Mouse (Mus musculus) neural tube, embryonic 11.5 days (tissue): ENCODE measurements around the gene Tmem161a. TPM values are rescaled to one million over a fixed set of nuclear protein-coding genes. Genes with fewer than 3 reads are reported as not detected.

Experiments used
- ATAC-seq: fragments of 200-750 bp; cut with Nextera tagmentation; 2 replicates; pipeline ENCODE4 v1.8.0; 2017; ENCODE audit warnings: moderate number of reproducible peaks, mild to moderate bottlenecking, moderate TSS enrichment, moderate library complexity; ENCODE audit not compliant: insufficient read depth, low FRiP score, low TSS enrichment
- DNase-seq: peaks from one replicate; pipeline ENCODE4 v3.0.0-alpha.2; 2015; ENCODE audit warnings: low spot score
- H3K27ac ChIP-seq: fragments of 300-500 bp; sonication (generic); 2 replicates; pipeline ENCODE4 v1.5.1; 2014; ENCODE audit warnings: low read depth, mild to moderate bottlenecking, low read length
- H3K27me3 ChIP-seq: fragments of 300-500 bp; sonication (generic); 2 replicates; pipeline ENCODE4 v1.6.1; 2014; ENCODE audit warnings: mild to moderate bottlenecking, low read length, mixed read lengths; ENCODE audit not compliant: control insufficient read depth, insufficient read depth
- H3K36me3 ChIP-seq: fragments of 300-500 bp; sonication (generic); 2 replicates; pipeline ENCODE4 v1.6.1; 2014; ENCODE audit warnings: mild to moderate bottlenecking, low read length, moderate library complexity, mixed read lengths; ENCODE audit not compliant: control insufficient read depth, insufficient read depth
- H3K4me1 ChIP-seq: fragments of 300-500 bp; sonication (generic); 2 replicates; pipeline ENCODE4 v1.6.1; 2014; ENCODE audit warnings: low read length, mixed read lengths; ENCODE audit not compliant: control insufficient read depth, insufficient read depth
- H3K4me2 ChIP-seq: fragments of 300-500 bp; sonication (generic); 2 replicates; pipeline ENCODE4 v1.6.1; 2014; ENCODE audit warnings: low read depth, mild to moderate bottlenecking, moderate library complexity
- H3K4me3 ChIP-seq: fragments of 300-500 bp; sonication (generic); 2 replicates; pipeline ENCODE4 v1.5.1; 2014; ENCODE audit warnings: low read depth, low read length
- H3K9ac ChIP-seq: fragments of 300-500 bp; sonication (generic); 2 replicates; pipeline ENCODE4 v1.6.1; 2014; ENCODE audit warnings: mild to moderate bottlenecking, low read length
- H3K9me3 ChIP-seq: fragments of 300-500 bp; sonication (generic); 2 replicates; pipeline ENCODE4 v1.6.1; 2016; ENCODE audit warnings: low read length; ENCODE audit not compliant: control insufficient read depth
- WGBS: fragments of 180-500 bp; shearing (Covaris S2); extraction: QIAGEN DNeasy Blood & Tissue Kit; methylation state at CpG from one replicate; pipeline ENCODE4 v1.1.7; 2014; 5-methylcytosine and 5-hydroxymethylcytosine counted together
- polyA plus RNA-seq: library from polyadenylated mRNA; unstranded; fragments of >200 nt; fragmentation: Nextera tagmentation; extraction: Ambion mirVana; gene quantifications from 2 replicates; pipeline ENCODE4 v1.2.1, GENCODE M21; 2014

Gene Tmem161a
- polyA plus RNA-seq, 1 experiment from 2014 or later = 36.4 TPM

DNA sequence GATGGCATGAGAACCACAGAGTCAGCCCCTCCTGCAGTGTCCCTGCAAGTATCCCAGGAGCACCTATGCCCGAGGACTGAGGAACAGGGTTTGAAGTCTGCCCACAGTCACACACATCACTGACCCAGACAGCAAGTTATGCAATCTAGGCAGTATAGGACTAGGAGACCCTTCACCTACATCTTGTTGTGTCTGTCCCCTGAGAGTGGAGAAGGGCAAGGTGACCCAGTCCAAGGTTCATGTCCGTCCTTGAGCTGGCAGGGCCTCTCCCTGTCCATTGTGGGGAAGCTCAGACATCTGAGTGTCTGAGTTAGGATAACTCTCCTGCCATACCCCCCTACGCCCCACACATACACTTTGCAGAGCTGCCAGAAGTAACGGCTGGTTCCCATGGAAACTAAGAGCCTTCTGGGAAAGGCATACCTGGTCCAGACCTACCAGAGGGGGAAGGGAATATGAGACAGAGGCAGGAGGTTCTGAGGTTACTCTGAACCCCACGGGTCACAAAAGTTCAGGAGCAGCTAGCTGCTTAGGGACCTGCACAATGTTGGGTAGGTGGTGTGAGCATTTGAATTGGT is 47.0 kb downstream of the Tmem161a start:
- no peaks in the 10 kb centered on the region for H3K27me3 ChIP-seq
- DNase-seq (no peak), ATAC-seq (no peak)
- H3K9me3 ChIP-seq = no peaks in the 10 kb centered on the region
- H3K36me3 ChIP-seq = no peaks in the 10 kb centered on the region
- no peak overlapping the region for H3K27ac ChIP-seq
- 62% methylated on average over 5 of the region's 5 CpGs for WGBS
- H3K4me1 ChIP-seq = no peaks in the 10 kb centered on the region
- no peak overlapping the region for H3K9ac ChIP-seq
- no peak overlapping the region for H3K4me2 ChIP-seq
- H3K4me3 ChIP-seq = no peak overlapping the region

DNA sequence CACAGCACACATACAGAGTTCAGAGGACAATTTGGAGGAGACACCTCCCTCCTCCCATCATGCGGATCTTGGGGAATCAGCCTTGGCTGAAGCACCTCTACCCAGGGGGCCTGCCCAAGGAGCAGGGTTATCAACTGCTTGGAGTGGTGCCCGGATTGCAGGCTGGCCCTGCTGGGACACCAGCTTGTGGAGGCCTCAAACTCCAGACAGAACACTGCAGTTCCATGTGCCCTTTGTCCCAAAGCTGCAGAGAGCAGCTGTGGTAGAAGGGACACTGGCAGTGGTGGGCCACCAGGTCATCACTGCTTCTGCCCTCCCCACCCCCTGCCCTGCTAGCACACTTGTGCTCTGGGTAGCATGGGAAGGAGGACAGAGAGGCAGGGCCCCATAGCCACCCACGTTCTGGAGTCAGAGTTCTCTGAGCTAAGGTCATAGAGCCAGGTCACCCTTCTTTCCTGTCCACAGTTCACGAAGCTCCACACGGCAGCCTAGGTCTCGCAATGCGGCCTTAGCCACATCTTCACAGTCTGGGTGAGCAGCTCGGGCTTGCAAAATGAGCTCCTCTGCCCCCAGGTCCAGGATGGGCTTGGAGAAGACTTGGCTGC is 48.2 kb downstream of the Tmem161a start:
- 0 out of 2 replicates have a peak, but pooled peaks cover 3% of the 10 kb centered on the region for H3K36me3 ChIP-seq
- no peak overlapping the region for H3K9ac ChIP-seq
- DNase-seq (no peak), ATAC-seq (no peak)
- no peak overlapping the region for H3K27ac ChIP-seq
- H3K27me3 ChIP-seq = no peaks in the 10 kb centered on the region
- H3K4me2 ChIP-seq = no peak overlapping the region
- no peaks in the 10 kb centered on the region for H3K9me3 ChIP-seq
- H3K4me1 ChIP-seq = no peaks in the 10 kb centered on the region
- H3K4me3 ChIP-seq = no peak overlapping the region
- 73% methylated on average over 8 of the region's 8 CpGs for whole genome bisulfite sequencing

DNA sequence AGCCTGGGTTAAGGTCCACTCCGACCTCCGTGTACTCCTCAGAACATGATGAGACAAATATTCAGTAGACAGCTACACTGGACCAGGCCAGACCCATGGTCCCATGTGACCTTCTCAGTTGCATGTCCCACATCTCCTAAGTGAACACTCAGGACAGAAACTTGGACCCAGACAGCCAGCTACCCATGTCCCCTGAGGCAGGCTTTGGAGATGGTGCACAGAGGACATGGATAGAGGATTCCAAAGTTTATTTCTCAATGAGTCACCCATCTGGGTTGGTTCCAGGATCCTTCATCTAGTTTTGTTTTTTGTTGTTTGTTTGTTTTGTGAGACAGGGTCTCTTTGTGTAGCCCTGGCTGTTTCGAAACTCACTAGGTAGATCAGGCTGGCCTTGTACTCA is 48.8 kb downstream of the Tmem161a start:
- Histone ChIP-seq H3K9me3 (no peaks in the 10 kb centered on the region), H3K36me3 (0 out of 2 replicates have a peak, but pooled peaks cover 3% of the 10 kb centered on the region), H3K9ac (no peak overlapping the region), H3K4me3 (no peak overlapping the region), H3K4me1 (no peaks in the 10 kb centered on the region), H3K27ac (no peak overlapping the region), H3K4me2 (no peak overlapping the region), H3K27me3 (no peaks in the 10 kb centered on the region)
- no peak for DNase-seq
- 95% methylated on average over 3 of the region's 3 CpGs for WGBS
- no peak for ATAC-seq

DNA sequence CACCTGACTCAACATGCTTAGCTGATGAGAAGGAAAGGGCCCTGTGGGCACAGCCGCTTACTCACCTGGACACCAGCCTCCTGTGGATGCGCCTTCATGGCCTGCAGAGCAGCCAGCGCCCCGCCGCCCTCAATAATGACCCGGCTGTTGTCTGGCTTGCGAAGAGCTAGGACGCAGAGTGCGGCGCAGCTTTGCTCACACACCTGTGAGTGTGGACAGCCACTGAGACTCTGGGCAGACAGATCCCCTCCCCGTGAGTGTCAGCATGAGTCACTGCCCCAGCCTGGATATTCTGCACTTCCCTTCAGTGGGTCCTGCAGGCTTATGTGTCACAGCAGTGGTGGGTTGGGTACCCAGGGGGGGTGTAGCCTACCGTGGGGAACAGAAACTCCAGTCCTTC is 49.9 kb downstream of the Tmem161a start:
- Histone ChIP-seq H3K4me1 (no peaks in the 10 kb centered on the region), H3K4me2 (no peak overlapping the region), H3K36me3 (0 out of 2 replicates have a peak, but pooled peaks cover 3% of the 10 kb centered on the region), H3K9me3 (no peaks in the 10 kb centered on the region), H3K9ac (no peak overlapping the region), H3K27ac (no peak overlapping the region), H3K4me3 (no peak overlapping the region), H3K27me3 (no peaks in the 10 kb centered on the region)
- ATAC-seq (no peak), DNase-seq (no peak)
- 93% methylated on average over 12 of the region's 12 CpGs for WGBS

DNA sequence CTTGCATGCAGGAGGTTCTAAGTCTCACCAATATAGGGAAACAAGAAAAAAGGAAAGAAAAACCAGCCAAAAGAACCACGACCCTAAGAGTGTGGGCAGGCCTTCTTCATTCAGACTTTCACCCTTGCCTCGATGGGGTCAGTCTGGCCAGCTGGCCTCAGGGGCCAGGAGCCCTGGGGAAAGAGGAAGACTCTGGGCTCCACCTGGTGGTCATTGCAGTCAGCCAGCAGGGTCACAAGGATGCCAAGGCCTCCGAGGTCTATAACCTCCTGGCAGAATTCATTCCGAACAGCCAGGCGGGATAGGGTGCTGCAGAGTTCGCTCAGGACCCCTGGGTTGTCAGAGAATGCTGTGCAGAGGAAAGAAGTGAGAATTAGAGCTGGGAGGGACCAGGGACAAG is 51.2 kb downstream of the Tmem161a start:
- no peak overlapping the region for H3K4me3 ChIP-seq
- WGBS = 45% methylated on average over 6 of the region's 6 CpGs
- 0 out of 2 replicates have a peak, but pooled peaks cover 3% of the 10 kb centered on the region for H3K36me3 ChIP-seq
- DNase-seq (no peak), ATAC-seq (no peak)
- H3K4me1 ChIP-seq = no peaks in the 10 kb centered on the region; the same call in 1 of the 2 replicates
- H3K27ac ChIP-seq = no peak overlapping the region
- no peak overlapping the region for H3K4me2 ChIP-seq
- no peaks in the 10 kb centered on the region for H3K27me3 ChIP-seq
- no peak overlapping the region for H3K9ac ChIP-seq
- no peaks in the 10 kb centered on the region for H3K9me3 ChIP-seq

DNA sequence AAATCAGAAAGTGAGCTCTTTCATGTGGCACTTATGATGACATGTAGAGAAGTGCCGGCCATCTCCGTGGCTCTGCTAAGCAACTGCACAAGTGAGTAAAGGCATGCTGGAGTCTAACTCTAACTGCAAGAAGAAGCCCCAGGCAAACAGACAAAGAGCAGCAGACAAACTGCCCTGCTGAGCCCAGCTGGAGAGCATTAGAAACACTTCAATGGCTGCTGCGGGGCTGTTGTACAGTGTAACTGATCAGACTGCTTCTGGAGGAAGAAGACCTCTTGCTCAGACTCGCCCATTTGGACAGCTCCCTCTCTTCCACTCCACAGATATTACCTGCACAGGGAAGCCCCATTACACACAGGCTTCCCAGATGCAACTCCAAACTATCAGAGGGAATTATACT is 55.8 kb downstream of the Tmem161a start:
- H3K9me3 ChIP-seq = no peaks in the 10 kb centered on the region
- no peak overlapping the region for H3K9ac ChIP-seq
- 36% methylated on average over 4 of the region's 4 CpGs for WGBS
- H3K4me1 ChIP-seq = no peaks in the 10 kb centered on the region; the same call in 1 of the 2 replicates
- ATAC-seq (no peak; the same call in 1 of the 2 replicates), DNase-seq (peak; percentile 35)
- H3K36me3 ChIP-seq = peaks cover 4% of the 10 kb centered on the region; the same call in 1 of the 2 replicates
- H3K27me3 ChIP-seq = no peaks in the 10 kb centered on the region
- no peak overlapping the region for H3K4me3 ChIP-seq
- no peak overlapping the region for H3K27ac ChIP-seq
- H3K4me2 ChIP-seq = no peak overlapping the region

DNA sequence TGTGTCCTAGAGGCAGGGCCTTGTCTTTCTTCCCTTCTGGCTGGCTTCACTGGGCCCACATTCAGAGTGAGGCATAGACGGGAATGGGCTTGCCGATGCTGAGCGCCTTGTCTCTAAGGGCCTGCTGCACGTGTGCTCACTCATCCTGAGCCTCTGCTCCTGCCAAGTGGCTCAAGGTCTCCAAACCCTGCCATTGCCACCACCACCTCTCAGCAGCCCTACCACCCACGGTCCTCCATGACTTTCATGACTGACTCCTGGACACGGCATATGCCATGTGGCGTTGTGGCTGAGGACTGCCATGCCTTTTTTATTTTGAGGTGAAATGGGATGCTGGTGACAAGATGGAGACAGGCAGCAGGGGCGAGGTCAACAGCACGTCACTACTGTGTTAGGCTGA is 58.7 kb downstream of the Tmem161a start:
- ATAC-seq (no peak), DNase-seq (no peak)
- H3K27ac ChIP-seq = no peak overlapping the region
- H3K4me3 ChIP-seq = no peak overlapping the region
- H3K9ac ChIP-seq = no peak overlapping the region
- peaks cover 2% of the 10 kb centered on the region; the same call in 1 of the 2 replicates for H3K36me3 ChIP-seq
- 94% methylated on average over 9 of the region's 9 CpGs for WGBS
- H3K9me3 ChIP-seq = no peaks in the 10 kb centered on the region
- H3K4me1 ChIP-seq = peaks cover 7% of the 10 kb centered on the region; the same call in 1 of the 2 replicates
- H3K27me3 ChIP-seq = no peaks in the 10 kb centered on the region
- no peak overlapping the region for H3K4me2 ChIP-seq
